Mouse (Mus musculus): ENCODE data around the gene Ick. TPM values are rescaled to one million over a fixed set of nuclear protein-coding genes. Genes with fewer than 3 reads are reported as not detected.

Ick gene
- polyA plus RNA-seq, 1 experiment from 2014 or later, result 39.4 TPM

DNA sequence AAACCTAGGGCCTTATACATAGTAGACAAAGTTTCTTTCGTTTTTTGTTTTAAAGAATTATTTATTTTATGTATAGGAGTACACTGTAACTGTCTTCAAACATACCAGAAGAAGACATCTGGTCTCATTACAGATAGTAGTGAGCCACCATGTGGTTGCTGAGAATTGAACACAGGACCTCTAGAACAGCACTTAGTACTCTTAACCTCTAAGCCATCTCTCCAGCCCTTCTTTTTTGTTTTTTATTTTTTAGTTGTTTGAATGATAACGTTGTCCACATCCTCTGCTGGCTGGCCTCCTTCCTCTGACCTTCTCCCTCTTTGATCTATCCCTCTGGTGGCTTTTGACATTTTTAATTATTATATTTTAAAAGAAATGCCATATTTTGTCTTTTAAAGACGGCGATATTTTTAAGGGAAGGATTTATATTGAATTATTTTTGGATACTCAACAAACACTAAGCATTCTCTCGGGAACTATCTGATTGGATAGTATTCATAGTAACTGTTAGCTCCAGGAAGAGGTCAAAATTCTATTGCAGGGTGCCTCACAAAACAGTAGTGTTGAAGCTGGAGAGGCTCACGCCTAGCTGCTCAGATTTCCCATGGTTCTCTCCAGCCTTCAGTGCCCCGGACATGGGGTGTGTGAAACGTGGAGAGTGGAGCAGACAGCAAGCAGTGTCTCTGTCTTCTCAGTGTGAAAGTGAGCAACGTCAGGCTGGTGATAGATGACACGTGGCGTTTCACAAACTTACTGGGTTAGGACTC is 45.4 kb downstream of the Ick start:
- Histone ChIP-seq H3K4me1 (replicated peaks; ENCODE audit: control insufficient read depth, insufficient read depth, low read length) (no peaks in the 10 kb centered on the region), H3K4me2 (ENCODE audit: low read length) (no peak overlapping the region), H3K27ac (ENCODE audit: low read length) (no peak overlapping the region), H3K36me3 (ENCODE audit: control insufficient read depth, insufficient read depth) (peaks cover 27% of the 10 kb centered on the region), H3K4me3 (replicated peaks; ENCODE audit: low read length) (no peak overlapping the region), H3K9me3 (ENCODE audit: control insufficient read depth, low read length) (no peaks in the 10 kb centered on the region), H3K9ac (replicated peaks; ENCODE audit: low read depth, low read length) (no peak overlapping the region), H3K27me3 (replicated peaks; ENCODE audit: control insufficient read depth, insufficient read depth, low read length) (no peaks in the 10 kb centered on the region)
- WGBS, result 93% methylated on average over 11 of the region's 11 CpGs
- ATAC-seq, result no peak

DNA sequence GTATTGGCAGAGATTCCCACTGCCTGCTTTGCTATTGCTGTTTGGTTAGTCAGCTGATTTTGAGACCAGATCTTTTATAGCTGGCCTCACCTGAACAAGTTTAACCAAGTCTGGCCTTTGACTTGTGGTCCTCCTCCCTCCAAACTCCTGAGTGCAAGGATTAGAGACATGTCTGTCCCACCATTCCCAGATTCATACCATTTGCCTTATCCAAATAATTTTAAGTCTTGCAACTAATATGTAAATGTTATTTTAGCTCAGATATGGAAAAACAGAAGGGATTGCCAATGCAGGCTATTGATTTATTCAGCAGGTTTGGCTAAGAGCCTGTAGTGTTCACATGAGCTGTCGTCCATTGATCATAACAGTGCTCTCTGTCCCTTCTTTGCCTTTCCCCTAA is 48.2 kb downstream of the Ick start:
- Histone ChIP-seq H3K27ac (ENCODE audit: low read length) (no peak overlapping the region), H3K4me3 (replicated peaks; ENCODE audit: low read length) (no peak overlapping the region), H3K27me3 (replicated peaks; ENCODE audit: control insufficient read depth, insufficient read depth, low read length) (no peaks in the 10 kb centered on the region), H3K9me3 (ENCODE audit: control insufficient read depth, low read length) (no peaks in the 10 kb centered on the region), H3K4me2 (ENCODE audit: low read length) (no peak overlapping the region), H3K9ac (replicated peaks; ENCODE audit: low read depth, low read length) (no peak overlapping the region), H3K4me1 (replicated peaks; ENCODE audit: control insufficient read depth, insufficient read depth, low read length) (no peaks in the 10 kb centered on the region), H3K36me3 (ENCODE audit: control insufficient read depth, insufficient read depth) (peaks cover 45% of the 10 kb centered on the region)
- 84% methylated on average over 1 of the region's 1 CpGs for WGBS
- ATAC-seq, result no peak

DNA sequence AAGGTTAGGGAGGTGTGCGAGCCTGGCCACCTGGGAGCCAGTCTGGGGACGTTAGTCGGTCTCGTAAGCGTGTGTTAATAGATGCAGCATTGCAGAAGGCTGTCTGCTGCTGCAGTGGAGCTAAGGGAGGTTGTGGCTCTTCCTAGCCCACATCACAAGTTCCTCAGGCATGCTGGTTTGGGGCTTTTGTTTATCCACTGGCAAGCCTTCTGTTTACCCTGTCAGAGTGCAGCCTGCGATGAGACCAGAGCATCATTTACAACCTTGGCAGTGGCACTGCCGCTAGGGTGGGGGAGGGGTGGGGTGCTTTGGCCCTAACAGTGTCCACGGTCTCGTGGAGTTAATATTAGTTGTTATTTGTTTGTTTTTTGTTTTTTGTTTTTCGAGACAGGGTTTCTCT is 54.3 kb downstream of the Ick start:
- no peak overlapping the region for H3K4me2 ChIP-seq (ENCODE audit: low read length)
- 86% methylated on average over 10 of the region's 10 CpGs for WGBS

DNA sequence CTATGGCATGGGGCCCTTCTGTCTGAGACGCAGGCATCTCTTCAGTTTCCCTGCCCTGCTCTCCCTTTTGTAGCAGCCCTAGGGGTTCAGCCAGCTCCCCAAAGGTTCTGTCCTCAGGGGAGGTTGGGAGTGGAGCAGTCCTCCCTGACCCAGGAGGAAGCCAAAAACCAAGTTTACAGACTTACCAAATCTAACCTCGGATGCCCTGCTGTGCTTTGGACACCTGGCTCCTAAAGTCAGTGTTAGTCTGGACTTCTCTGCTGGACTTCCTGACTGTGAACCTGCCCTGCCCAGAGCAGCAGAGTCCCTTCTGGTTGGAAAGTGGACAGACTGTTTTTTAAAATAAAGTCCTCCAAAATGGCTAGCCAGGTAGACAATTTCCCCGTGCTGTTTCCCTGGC is 55.7 kb downstream of the Ick start:
- H3K9ac ChIP-seq (replicated peaks; ENCODE audit: low read depth, low read length), result no peak overlapping the region
- no peak for ATAC-seq
- no peak overlapping the region for H3K4me2 ChIP-seq (ENCODE audit: low read length)
- H3K27ac ChIP-seq (ENCODE audit: low read length), result no peak overlapping the region
- H3K4me3 ChIP-seq (replicated peaks; ENCODE audit: low read length), result no peak overlapping the region
- H3K27me3 ChIP-seq (replicated peaks; ENCODE audit: control insufficient read depth, insufficient read depth, low read length), result no peaks in the 10 kb centered on the region
- no peaks in the 10 kb centered on the region for H3K9me3 ChIP-seq (ENCODE audit: control insufficient read depth, low read length)
- H3K36me3 ChIP-seq (ENCODE audit: control insufficient read depth, insufficient read depth), result peaks cover 42% of the 10 kb centered on the region
- H3K4me1 ChIP-seq (replicated peaks; ENCODE audit: control insufficient read depth, insufficient read depth, low read length), result no peaks in the 10 kb centered on the region
- 84% methylated on average over 3 of the region's 3 CpGs for WGBS

More for the DNA sequence above, 54.3 kb downstream of the Ick start:
- no peaks in the 10 kb centered on the region for H3K27me3 ChIP-seq (replicated peaks; ENCODE audit: control insufficient read depth, insufficient read depth, low read length)
- no peak overlapping the region for H3K4me3 ChIP-seq (replicated peaks; ENCODE audit: low read length)
- no peak overlapping the region for H3K9ac ChIP-seq (replicated peaks; ENCODE audit: low read depth, low read length)
- no peak overlapping the region for H3K27ac ChIP-seq (ENCODE audit: low read length)
- no peaks in the 10 kb centered on the region for H3K4me1 ChIP-seq (replicated peaks; ENCODE audit: control insufficient read depth, insufficient read depth, low read length)
- ATAC-seq, result no peak
- H3K9me3 ChIP-seq (ENCODE audit: control insufficient read depth, low read length), result no peaks in the 10 kb centered on the region
- peaks cover 45% of the 10 kb centered on the region for H3K36me3 ChIP-seq (ENCODE audit: control insufficient read depth, insufficient read depth)

DNA sequence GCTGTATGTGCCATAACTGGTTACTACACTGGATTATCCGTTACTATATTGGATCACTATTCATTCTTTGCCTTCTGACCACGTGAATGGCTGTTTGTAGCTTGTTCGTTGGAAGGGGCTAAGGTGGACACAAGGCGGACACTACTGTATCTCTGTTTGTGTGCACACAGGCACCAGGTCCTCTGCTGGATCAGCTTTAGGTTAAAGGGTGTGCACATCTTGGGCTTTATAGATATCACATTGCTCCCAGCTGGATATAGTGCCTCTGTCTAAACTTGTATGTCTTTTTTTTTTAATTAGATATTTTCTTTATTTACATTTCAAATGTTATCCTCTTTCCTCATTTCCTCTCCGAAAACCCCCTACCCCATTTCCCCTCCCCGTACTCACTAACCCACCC is 56.5 kb downstream of the Ick start:
- H3K27ac ChIP-seq (ENCODE audit: low read length), result no peak overlapping the region
- H3K4me2 ChIP-seq (ENCODE audit: low read length), result no peak overlapping the region
- no peak overlapping the region for H3K9ac ChIP-seq (replicated peaks; ENCODE audit: low read depth, low read length)
- no peaks in the 10 kb centered on the region for H3K9me3 ChIP-seq (ENCODE audit: control insufficient read depth, low read length)
- no peak overlapping the region for H3K4me3 ChIP-seq (replicated peaks; ENCODE audit: low read length)
- no peaks in the 10 kb centered on the region for H3K4me1 ChIP-seq (replicated peaks; ENCODE audit: control insufficient read depth, insufficient read depth, low read length)
- ATAC-seq, result no peak
- 89% methylated on average over 6 of the region's 6 CpGs for WGBS
- H3K27me3 ChIP-seq (replicated peaks; ENCODE audit: control insufficient read depth, insufficient read depth, low read length), result no peaks in the 10 kb centered on the region
- peaks cover 35% of the 10 kb centered on the region for H3K36me3 ChIP-seq (ENCODE audit: control insufficient read depth, insufficient read depth)

DNA sequence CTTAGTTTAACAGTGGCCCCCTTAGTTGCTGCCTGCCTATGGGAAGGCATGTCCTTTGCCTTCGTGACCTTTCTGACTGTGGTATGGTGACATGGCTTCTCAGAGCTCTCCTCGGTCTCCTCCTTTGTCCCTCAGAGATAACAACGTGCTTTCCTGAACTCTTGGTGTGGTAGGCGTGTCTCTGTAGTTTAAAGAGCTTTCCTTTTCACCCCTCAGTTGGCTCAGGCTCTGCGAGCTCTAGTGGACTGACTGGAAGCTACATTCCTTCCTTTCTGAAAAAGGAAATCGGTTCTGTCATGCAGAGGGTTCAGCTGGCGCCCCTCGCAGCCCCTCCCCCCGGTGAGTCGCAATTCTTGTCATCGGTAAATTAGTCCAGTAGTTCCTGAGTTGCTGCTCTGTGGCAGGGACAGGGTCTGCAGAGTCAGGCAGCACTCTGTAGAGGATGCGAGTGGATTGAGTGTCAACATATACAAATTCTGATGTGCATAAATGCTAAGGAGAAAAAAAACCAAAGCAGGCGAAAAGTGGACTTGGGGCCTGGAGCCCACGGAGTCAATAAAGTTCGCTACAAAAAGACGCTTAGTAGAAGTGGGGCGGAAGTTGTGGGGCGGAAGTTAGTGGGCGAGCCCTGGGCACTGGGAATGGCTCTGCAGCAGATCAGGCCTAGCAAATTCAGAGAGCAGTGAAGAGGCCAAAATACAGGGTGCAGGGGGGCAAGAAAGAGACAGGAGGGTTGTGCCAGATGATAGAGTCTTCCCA is 57.9 kb downstream of the Ick start:
- H3K27ac ChIP-seq (ENCODE audit: low read length), result no peak overlapping the region
- WGBS, result 84% methylated on average over 19 of the region's 19 CpGs
- H3K9me3 ChIP-seq (ENCODE audit: control insufficient read depth, low read length), result no peaks in the 10 kb centered on the region
- H3K4me3 ChIP-seq (replicated peaks; ENCODE audit: low read length), result no peak overlapping the region
- no peaks in the 10 kb centered on the region for H3K4me1 ChIP-seq (replicated peaks; ENCODE audit: control insufficient read depth, insufficient read depth, low read length)
- ATAC-seq, result no peak
- H3K4me2 ChIP-seq (ENCODE audit: low read length), result no peak overlapping the region
- no peak overlapping the region for H3K9ac ChIP-seq (replicated peaks; ENCODE audit: low read depth, low read length)
- H3K27me3 ChIP-seq (replicated peaks; ENCODE audit: control insufficient read depth, insufficient read depth, low read length), result no peaks in the 10 kb centered on the region
- peaks cover 22% of the 10 kb centered on the region for H3K36me3 ChIP-seq (ENCODE audit: control insufficient read depth, insufficient read depth)

DNA sequence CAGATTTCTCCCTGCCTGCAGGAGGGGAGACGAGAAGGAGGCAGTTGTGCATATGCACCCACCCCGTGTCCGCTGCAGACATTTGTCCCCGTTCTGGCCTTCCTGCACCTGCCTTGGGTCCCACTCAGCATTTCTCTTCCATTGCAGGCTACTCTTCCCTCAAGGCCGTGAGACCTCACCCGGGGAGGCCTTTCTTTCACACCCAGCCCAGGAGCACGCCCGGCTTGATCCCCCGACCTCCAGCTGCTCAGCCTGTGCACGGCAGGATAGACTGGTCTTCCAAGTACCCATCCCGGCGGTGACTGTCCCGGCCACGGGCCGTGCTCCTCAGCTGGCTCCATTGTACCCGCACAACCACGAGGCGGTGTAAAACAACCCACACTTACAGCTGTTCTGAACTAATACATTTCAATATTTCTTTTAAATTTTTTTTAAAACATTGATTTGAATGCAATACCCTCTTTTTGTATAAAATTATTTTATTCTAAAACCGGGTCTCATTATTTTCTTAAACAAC is 58.5 kb downstream of the Ick start:
- 93% methylated on average over 19 of the region's 19 CpGs for WGBS
- no peak overlapping the region for H3K4me2 ChIP-seq (ENCODE audit: low read length)
- ATAC-seq, result no peak
- no peaks in the 10 kb centered on the region for H3K4me1 ChIP-seq (replicated peaks; ENCODE audit: control insufficient read depth, insufficient read depth, low read length)
- no peaks in the 10 kb centered on the region for H3K27me3 ChIP-seq (replicated peaks; ENCODE audit: control insufficient read depth, insufficient read depth, low read length)
- H3K9me3 ChIP-seq (ENCODE audit: control insufficient read depth, low read length), result no peaks in the 10 kb centered on the region
- H3K9ac ChIP-seq (replicated peaks; ENCODE audit: low read depth, low read length), result no peak overlapping the region
- H3K27ac ChIP-seq (ENCODE audit: low read length), result no peak overlapping the region
- H3K36me3 ChIP-seq (ENCODE audit: control insufficient read depth, insufficient read depth), result peaks cover 22% of the 10 kb centered on the region
- H3K4me3 ChIP-seq (replicated peaks; ENCODE audit: low read length), result no peak overlapping the region

DNA sequence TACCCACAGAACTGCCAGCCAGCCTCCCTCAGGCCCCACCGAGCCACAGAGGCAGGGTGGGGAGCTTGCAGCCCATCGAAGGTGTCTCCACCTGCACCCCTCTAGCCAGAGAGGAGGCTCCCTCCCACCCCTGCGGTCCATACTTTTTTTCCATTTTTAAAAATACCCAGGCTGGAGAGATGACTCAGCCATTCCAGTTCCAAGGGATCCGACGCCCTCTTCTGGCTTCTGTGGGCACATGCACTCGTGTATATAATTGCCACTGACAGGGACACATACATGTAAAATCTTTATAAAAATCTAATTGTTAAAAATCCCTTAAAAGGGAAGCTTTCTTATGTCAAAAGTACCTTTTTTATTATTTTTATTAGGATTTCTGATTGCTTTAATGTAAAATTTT is 59.9 kb downstream of the Ick start:
- H3K36me3 ChIP-seq (ENCODE audit: control insufficient read depth, insufficient read depth), result peaks cover 17% of the 10 kb centered on the region
- 95% methylated on average over 6 of the region's 6 CpGs for WGBS

DNA sequence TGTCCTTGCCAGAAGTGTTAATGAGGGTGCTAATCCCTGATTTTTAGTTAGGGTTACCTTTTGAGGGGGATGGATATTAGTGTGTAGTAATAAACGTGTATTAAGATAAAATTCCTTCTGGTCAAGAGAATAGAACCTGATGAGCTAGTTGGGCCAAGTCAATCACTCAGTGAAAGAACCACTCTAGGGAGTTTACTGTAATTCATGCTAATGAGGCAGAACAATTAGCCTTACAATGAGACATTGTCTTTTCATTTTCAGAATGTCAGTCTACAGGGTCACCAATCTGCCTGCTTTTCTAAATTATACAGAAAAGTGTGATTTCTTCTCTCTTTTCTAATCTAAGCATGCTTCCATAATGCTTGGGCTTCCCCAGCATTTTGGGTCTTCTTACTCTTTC is 65.0 kb downstream of the Ick start:
- Histone ChIP-seq H3K9ac (replicated peaks; ENCODE audit: low read depth, low read length) (no peak overlapping the region), H3K4me1 (replicated peaks; ENCODE audit: control insufficient read depth, insufficient read depth, low read length) (peaks cover 9% of the 10 kb centered on the region), H3K4me3 (replicated peaks; ENCODE audit: low read length) (no peak overlapping the region), H3K27me3 (replicated peaks; ENCODE audit: control insufficient read depth, insufficient read depth, low read length) (no peaks in the 10 kb centered on the region), H3K4me2 (ENCODE audit: low read length) (no peak overlapping the region), H3K36me3 (ENCODE audit: control insufficient read depth, insufficient read depth) (peaks cover 2% of the 10 kb centered on the region; the same call in 1 of the 2 replicates), H3K27ac (ENCODE audit: low read length) (no peak overlapping the region), H3K9me3 (ENCODE audit: control insufficient read depth, low read length) (no peaks in the 10 kb centered on the region)
- 22% methylated on average over 1 of the region's 1 CpGs for WGBS
- no peak for ATAC-seq

More for the DNA sequence above, 59.9 kb downstream of the Ick start:
- H3K9ac ChIP-seq (replicated peaks; ENCODE audit: low read depth, low read length), result no peak overlapping the region
- no peaks in the 10 kb centered on the region for H3K4me1 ChIP-seq (replicated peaks; ENCODE audit: control insufficient read depth, insufficient read depth, low read length)
- H3K27me3 ChIP-seq (replicated peaks; ENCODE audit: control insufficient read depth, insufficient read depth, low read length), result no peaks in the 10 kb centered on the region
- H3K9me3 ChIP-seq (ENCODE audit: control insufficient read depth, low read length), result no peaks in the 10 kb centered on the region
- no peak overlapping the region for H3K4me3 ChIP-seq (replicated peaks; ENCODE audit: low read length)
- H3K27ac ChIP-seq (ENCODE audit: low read length), result no peak overlapping the region
- no peak overlapping the region for H3K4me2 ChIP-seq (ENCODE audit: low read length)
- no peak for ATAC-seq
